Mouse (Mus musculus): ENCODE results near the gene Hist1h2ao.
A peak's percentile ranks its signal among the peaks of the same experiment; 100 is the strongest.
"Not testable (repeated sequence)": the region's sequence is repeated elsewhere in the genome, so short reads cannot be mapped to it uniquely, and the experiment has no call there.

Gene Hist1h2ao

GRCm38 (mm10) chr13:21811539-21811938 is 1.3 kb downstream of the Hist1h2ao start, which contains the start of gene Hist1h4m:
Hist1h4m (plus strand) TSS chr13:21811746.
- peak; percentile 30 for DNase-seq

GRCm38 (mm10) chr13:21812092-21812491 is 1.8 kb downstream of the Hist1h2ao start:
- DNase-seq, result not testable (repeated sequence)

GRCm38 (mm10) chr13:21820082-21820890 is 10.0 kb downstream of the Hist1h2ao start:
- DNase-seq, result not testable (repeated sequence)

DNA sequence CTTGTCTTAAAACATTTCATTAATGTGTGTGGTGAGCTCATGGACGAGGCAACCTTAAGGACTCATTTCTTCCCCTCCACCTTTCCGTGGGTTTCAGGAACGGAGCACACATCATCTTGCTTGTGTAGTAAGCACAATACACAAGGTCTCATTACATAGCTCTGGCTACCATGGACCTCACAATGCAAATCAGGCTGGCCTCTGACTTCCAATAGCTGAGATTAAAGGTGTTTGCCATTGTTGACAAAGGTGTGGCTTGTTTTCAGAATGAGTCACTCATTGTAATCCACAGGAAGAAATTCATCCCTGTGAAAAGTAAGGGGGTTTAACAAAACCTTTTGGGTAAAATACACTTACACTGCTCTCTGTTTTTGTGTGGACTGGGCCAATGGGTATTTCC is 18.2 kb downstream of the Hist1h2ao start:
- no peak for DNase-seq

DNA sequence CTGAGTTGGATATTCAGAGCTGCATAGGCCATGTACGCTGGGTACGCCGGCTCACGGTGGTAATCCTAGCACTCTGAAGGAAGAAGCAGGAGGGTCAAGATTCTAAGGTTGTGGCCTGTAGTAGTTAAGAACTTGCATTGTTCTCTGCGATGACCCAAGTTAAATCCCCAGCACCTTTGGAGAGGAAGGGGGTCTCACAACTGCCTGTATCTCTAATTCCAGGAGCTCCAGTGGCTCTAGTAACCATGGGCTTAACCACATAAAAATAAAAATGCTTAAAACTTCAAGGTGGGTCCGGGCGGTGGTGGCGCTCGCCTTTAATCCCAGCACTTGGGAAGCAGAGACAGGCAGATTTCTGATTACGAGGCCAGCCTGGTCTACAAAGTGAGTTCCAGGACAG is 20.1 kb downstream of the Hist1h2ao start:
- no peak for DNase-seq

DNA sequence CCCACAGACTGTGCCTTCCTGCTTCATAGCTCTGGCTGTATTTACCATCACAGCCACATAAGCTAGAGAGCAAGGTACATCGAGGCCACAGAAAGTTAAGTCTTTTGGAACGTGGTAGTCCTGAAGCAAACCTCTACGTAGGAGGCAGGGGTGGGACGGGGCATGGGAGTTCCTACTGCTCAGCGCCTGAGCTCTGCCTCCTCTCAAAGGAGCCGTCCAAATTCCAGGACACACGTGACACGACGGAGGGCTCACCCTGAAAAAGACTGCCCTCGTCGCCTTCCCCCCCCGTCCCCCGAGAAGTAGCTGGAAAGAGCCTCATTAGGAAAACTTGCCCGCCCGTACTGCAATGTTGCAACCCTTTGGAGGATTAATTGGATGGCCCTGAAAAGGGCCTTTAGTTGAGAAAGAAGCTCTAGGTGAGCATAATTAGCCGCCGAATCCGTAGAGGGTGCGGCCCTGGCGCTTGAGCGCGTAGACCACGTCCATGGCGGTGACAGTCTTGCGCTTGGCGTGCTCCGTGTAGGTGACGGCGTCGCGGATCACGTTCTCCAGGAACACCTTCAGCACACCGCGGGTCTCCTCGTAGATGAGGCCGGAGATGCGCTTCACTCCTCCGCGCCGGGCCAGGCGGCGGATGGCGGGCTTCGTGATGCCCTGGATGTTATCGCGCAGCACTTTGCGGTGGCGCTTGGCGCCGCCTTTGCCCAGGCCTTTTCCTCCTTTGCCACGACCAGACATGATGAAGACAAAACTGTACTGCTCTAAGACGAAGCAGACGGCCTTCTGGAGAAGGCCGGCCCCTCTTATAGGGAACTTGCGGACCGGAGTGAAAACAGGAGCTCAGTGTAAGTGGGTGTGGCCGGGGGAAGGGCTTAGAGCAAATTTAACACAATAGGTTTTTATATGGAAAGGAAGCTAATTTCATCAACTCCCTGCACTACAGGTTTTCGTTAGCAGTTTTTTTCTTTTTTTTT is 21.4 kb downstream of the Hist1h2ao start, which contains the start of gene Hist1h4n:
Gene Hist1h4n (minus strand): TSS at position 779 of the 977 bp plus-strand sequence.
- peak; percentile 24 for DNase-seq

DNA sequence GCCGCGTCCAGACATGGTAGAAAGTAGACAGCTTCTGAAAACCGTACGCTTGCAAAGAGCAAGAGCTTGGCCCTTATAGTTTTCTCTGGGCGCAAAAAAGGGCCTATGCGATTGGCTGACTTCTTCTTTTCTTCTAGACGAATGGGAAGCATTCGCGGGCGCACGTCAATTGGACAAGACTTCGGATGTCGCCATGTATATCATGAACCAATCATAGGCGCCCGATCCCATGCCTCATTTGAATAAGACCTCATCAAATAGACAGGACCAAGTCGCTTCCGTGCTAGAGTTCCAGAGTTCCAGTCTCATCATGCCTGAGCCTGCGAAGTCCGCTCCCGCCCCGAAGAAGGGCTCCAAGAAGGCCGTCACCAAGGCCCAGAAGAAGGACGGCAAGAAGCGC is 23.2 kb downstream of the Hist1h2ao start, which contains the start of the genes Hist1h2ap and Hist1h2br:
Gene Hist1h2ap (minus strand): TSS at position 47 of the 400 bp plus-strand sequence.
Gene Hist1h2br (plus strand): TSS at position 283 of the 400 bp plus-strand sequence.
- not testable (repeated sequence) for DNase-seq

- not testable (repeated sequence) for DNase-seq
These were observed 30.2 kb downstream of the Hist1h2ao start for GRCm38 (mm10) chr13:21840508-21840907.

DNA sequence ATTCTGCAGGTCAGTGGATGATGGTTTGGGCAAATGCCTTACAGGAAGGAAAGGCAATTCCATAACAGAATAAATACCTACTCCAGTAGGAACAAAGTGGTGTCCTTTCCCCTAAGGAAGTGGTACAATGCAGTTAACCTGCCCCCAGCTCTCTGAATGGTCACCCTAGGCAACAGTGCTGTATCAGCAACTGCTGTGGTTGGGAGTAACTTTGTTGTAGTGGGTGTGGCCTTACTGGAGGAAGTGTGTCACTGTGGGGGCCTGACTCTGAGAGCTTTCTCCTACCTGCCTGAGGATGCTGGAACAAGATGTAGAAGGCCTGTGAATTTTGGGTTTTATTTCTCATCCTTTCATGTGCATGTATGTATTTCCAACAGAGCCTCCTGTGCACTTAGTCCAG is 36.1 kb downstream of the Hist1h2ao start:
- not testable (repeated sequence) for DNase-seq

- no peak for DNase-seq
These were observed 37.6 kb downstream of the Hist1h2ao start for GRCm38 (mm10) chr13:21847883-21848282.

- DNase-seq, result not testable (repeated sequence)
These were observed 40.4 kb downstream of the Hist1h2ao start for GRCm38 (mm10) chr13:21850696-21851095.

DNA sequence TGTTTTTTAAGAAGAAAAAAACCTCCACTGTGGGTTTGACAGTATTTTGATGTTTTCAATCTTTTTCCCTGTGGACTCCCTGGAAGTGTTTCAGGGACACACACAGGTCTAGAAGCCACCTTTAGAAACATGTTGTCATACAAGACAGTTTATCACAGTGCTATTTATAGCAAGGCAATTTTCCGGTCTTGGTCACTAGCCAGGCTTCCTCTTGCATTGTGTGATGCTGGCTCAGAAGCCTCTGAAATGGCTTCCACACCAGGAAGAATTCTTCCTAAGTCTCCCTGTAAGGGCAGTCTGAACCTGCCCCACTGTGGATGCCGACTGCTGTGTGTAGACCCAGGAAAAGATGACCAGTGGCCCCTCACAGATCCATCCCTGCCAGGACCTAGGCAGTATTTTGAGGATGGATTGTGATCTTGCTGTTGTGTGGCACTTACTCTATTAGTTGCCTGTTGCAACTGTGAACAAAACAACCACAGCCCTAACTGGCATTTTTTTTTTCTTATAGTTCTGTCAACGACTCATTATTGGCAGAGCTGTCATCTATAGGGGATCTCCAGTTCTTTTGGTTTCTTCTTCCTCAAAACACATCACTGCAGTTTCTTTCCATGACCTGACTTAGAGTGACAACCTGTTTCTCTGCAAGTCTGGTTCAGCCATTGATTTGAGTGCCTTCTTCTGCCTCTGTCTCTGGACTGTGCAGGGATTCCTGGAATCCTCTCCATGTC is 42.1 kb downstream of the Hist1h2ao start:
- DNase-seq, result no peak

- peak; percentile 84 for DNase-seq
These were observed 44.9 kb downstream of the Hist1h2ao start for GRCm38 (mm10) chr13:21855146-21855545.

- DNase-seq, result peak; percentile 44
These were observed 45.5 kb downstream of the Hist1h2ao start for GRCm38 (mm10) chr13:21855698-21856162.

All from cerebellum, adult 11-12 months (tissue).